ENCODE assay signal across 13 mouse cellular contexts in genomic region chr14:24926086-24927048, GRCm38 (mm10).
DNase-seq lines count a peak whose midpoint lies in the region; ATAC-seq lines count a peak whose summit lies in the region.
"Had no signal": no experiment of that assay in that cellular context is flagged by ENCODE, and none has a peak within 500 bp of the region (broad histone marks: within the 10 kb centered on the region; RNA-seq: fewer than 3 reads in every experiment).

No protein-coding gene starts in this region.

- no peak for ATAC-seq in forebrain, embryonic 13.5 days
- ATAC-seq in midbrain, embryonic 12.5 days (ENCODE audit: low FRiP score, low read depth): no peak
- ATAC-seq in midbrain, embryonic 11.5 days (ENCODE audit: low FRiP score): no peak
- ATAC-seq in limb, embryonic 12.5 days (ENCODE audit: insufficient number of reproducible peaks, insufficient read depth, low FRiP score, low TSS enrichment, low read depth): peak; percentile 69; the same call in 1 of the 2 replicates
- ATAC-seq: inflammation-experienced regulatory T-cells, adult 6 months; liver, postnatal 0 days had no signal

- H3K27me3 ChIP-seq in forebrain, embryonic 10.5 days (ENCODE audit: poor library complexity, severe bottlenecking): no peaks in the 10 kb centered on the region; the same call in 1 of the 2 replicates
- H3K27me3 ChIP-seq in forebrain, embryonic 13.5 days: no peaks in the 10 kb centered on the region
- H3K27me3 ChIP-seq in midbrain, embryonic 12.5 days: peaks cover 5% of the 10 kb centered on the region; the same call in 1 of the 2 replicates
- H3K27me3 ChIP-seq in midbrain, embryonic 11.5 days (ENCODE audit: control insufficient read depth, insufficient read depth, low read length): no peaks in the 10 kb centered on the region
- H3K27me3 ChIP-seq in limb, embryonic 12.5 days: no peaks in the 10 kb centered on the region
- H3K27me3 ChIP-seq: heart, embryonic 15.5 days had no signal

- no peaks in the 10 kb centered on the region for H3K9me3 ChIP-seq in forebrain, embryonic 10.5 days
- no peaks in the 10 kb centered on the region for H3K9me3 ChIP-seq in forebrain, embryonic 13.5 days (replicated peaks)
- H3K9me3 ChIP-seq in midbrain, embryonic 12.5 days: no peaks in the 10 kb centered on the region
- no peaks in the 10 kb centered on the region for H3K9me3 ChIP-seq in midbrain, embryonic 11.5 days (ENCODE audit: control insufficient read depth, low read length)
- no peaks in the 10 kb centered on the region for H3K9me3 ChIP-seq in limb, embryonic 12.5 days
- H3K9me3 ChIP-seq: heart, embryonic 15.5 days had no signal

- H3K36me3 ChIP-seq in forebrain, embryonic 10.5 days (replicated peaks): no peaks in the 10 kb centered on the region
- H3K36me3 ChIP-seq in forebrain, embryonic 13.5 days (ENCODE audit: poor library complexity, severe bottlenecking): no peaks in the 10 kb centered on the region
- no peaks in the 10 kb centered on the region for H3K36me3 ChIP-seq in midbrain, embryonic 12.5 days
- H3K36me3 ChIP-seq in midbrain, embryonic 11.5 days (ENCODE audit: control insufficient read depth, insufficient read depth, low read length): no peaks in the 10 kb centered on the region
- no peaks in the 10 kb centered on the region for H3K36me3 ChIP-seq in limb, embryonic 12.5 days
- H3K36me3 ChIP-seq: G1E; heart, embryonic 15.5 days had no signal

- DNase-seq in forebrain, embryonic 10.5 days (ENCODE audit: extremely low spot score, low spot score): no peak
- no peak for DNase-seq in midbrain, embryonic 11.5 days (ENCODE audit: low spot score, missing footprints)
- no peak for DNase-seq in urinary bladder, postnatal 10 days (ENCODE audit: low spot score)
- DNase-seq in spleen, adult 18-20 months: no peak
- DNase-seq in cerebellum, adult 11 months: no peak
- DNase-seq: kidney, postnatal 10 days; liver, postnatal 0 days had no signal

- H3K9ac ChIP-seq in forebrain, embryonic 13.5 days: no peak overlapping the region
- H3K9ac ChIP-seq in midbrain, embryonic 12.5 days (replicated peaks): no peak overlapping the region
- no peak overlapping the region for H3K9ac ChIP-seq in midbrain, embryonic 11.5 days (ENCODE audit: low read length)
- no peak overlapping the region for H3K9ac ChIP-seq in limb, embryonic 12.5 days (replicated peaks)
- H3K9ac ChIP-seq: heart, embryonic 15.5 days; liver, postnatal 0 days had no signal

- H3K27ac ChIP-seq in forebrain, embryonic 10.5 days: peak overlapping the region; percentile 67
- no peak overlapping the region for H3K27ac ChIP-seq in forebrain, embryonic 13.5 days
- 0 out of 2 replicates have a peak overlapping the region, but pooled peaks have one; percentile 8 for H3K27ac ChIP-seq in midbrain, embryonic 12.5 days (replicated peaks)
- no peak overlapping the region for H3K27ac ChIP-seq in midbrain, embryonic 11.5 days (ENCODE audit: low read depth, low read length)
- peak overlapping the region; percentile 84 for H3K27ac ChIP-seq in limb, embryonic 12.5 days
- H3K27ac ChIP-seq: heart, embryonic 15.5 days had no signal

- no peak overlapping the region for H3K4me3 ChIP-seq in forebrain, embryonic 10.5 days
- H3K4me3 ChIP-seq in forebrain, embryonic 13.5 days: no peak overlapping the region
- H3K4me3 ChIP-seq in midbrain, embryonic 12.5 days: no peak overlapping the region
- no peak overlapping the region for H3K4me3 ChIP-seq in midbrain, embryonic 11.5 days (ENCODE audit: low read depth, low read length)
- H3K4me3 ChIP-seq in limb, embryonic 12.5 days (replicated peaks): no peak overlapping the region
- H3K4me3 ChIP-seq: heart, embryonic 15.5 days had no signal

- 42% methylated on average over 11 of the region's 11 CpGs for WGBS in forebrain, embryonic 10.5 days
- WGBS in forebrain, embryonic 13.5 days: 36% methylated on average over 11 of the region's 11 CpGs
- WGBS in midbrain, embryonic 12.5 days: 42% methylated on average over 11 of the region's 11 CpGs
- 52% methylated on average over 11 of the region's 11 CpGs for WGBS in midbrain, embryonic 11.5 days
- WGBS in limb, embryonic 12.5 days: 34% methylated on average over 11 of the region's 11 CpGs

- H3K4me2 ChIP-seq in forebrain, embryonic 13.5 days: no peak overlapping the region
- H3K4me2 ChIP-seq in midbrain, embryonic 12.5 days (replicated peaks): no peak overlapping the region
- no peak overlapping the region for H3K4me2 ChIP-seq in midbrain, embryonic 11.5 days
- H3K4me2 ChIP-seq in limb, embryonic 12.5 days: 0 out of 2 replicates have a peak overlapping the region, but pooled peaks have one; percentile 6
- H3K4me2 ChIP-seq: heart, embryonic 15.5 days had no signal

- peaks cover 41% of the 10 kb centered on the region for H3K4me1 ChIP-seq in forebrain, embryonic 10.5 days
- H3K4me1 ChIP-seq in forebrain, embryonic 13.5 days: peaks cover 13% of the 10 kb centered on the region
- H3K4me1 ChIP-seq in midbrain, embryonic 12.5 days: peaks cover 15% of the 10 kb centered on the region
- H3K4me1 ChIP-seq in midbrain, embryonic 11.5 days (ENCODE audit: control insufficient read depth, insufficient read depth, low read length): peaks cover 6% of the 10 kb centered on the region
- peaks cover 56% of the 10 kb centered on the region for H3K4me1 ChIP-seq in limb, embryonic 12.5 days (replicated peaks)

Comparison
In these comparisons a context has a peak if more than half of its experiments do, and no peak if none do; other contexts are left out.
1. H3K27ac ChIP-seq: peak in forebrain, embryonic 10.5 days (single experiment), midbrain, embryonic 12.5 days (single experiment) and limb, embryonic 12.5 days (single experiment); none in forebrain, embryonic 13.5 days (single experiment) and midbrain, embryonic 11.5 days (single experiment).